Mouse (Mus musculus): ENCODE results near the gene Grip1.

Gene Grip1

DNA sequence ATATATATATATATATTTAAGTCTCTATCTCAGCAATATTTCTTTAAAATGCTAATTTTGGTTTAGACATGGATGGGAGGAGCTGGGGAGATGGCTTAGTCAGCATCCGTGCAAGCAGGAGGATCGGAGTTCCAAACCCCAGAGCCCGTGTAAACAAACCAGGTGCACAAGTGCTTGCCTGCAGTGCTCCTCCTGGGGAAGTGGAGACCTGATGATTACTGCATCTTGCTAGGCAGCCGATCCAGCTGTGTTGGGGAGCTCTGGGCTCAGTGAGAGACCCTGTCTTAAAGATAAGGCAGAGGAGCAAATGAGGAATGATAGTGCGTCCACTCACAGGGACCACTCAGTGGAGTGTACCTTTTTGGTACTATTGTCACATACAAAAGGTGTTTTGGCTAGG lies 3.5 kb downstream of the Grip1 start:
- intact Hi-C loops (cut with DNase I) = no loop called here

DNA sequence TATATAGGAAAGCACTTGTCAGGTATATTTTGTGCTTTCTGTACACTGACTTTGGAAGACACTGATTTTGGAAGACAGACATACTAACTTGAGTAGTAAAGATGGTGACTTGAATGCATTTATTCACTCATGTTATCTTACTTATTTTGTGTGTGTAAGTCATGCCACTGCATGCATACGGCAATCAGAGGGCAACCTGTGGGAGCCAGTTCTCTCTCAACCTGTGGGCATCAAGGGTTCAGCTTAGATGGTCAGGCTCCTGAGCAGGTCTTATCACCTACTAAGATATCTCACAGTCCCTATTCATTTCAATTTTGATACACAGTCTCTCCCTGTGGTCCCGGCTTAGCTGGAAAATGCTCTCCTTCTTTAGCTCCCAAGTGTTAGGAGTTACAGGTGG lies 5.4 kb downstream of the Grip1 start:
- intact Hi-C loops (cut with DNase I) = no loop called here

DNA sequence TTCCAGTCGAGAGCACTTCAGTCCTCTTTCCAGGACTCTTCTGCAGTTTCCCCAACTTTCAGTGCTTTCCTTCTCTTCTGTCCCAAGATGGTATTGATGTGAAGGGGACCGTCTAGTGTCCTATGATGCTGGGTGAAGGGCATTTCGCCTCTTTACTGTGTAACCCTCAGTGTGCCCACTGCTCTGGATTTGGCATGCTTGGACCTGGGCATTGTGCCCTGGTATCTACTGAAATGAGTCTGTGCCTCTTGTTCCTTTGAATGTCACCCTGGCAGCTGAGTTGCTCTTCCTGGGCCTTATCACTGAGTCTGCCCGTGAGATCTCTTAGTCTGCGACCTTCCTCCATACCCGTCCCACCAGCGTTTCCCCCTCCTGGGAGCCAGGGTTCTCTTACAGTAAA lies 9.7 kb downstream of the Grip1 start:
- intact Hi-C loops (cut with DNase I) = no loop called here

- intact Hi-C loops (cut with DNase I) = no loop called here
Observed at GRCm38 (mm10) chr10:119463793-119464192, 10.2 kb downstream of the Grip1 start.

GRCm38 (mm10) chr10:119467976-119468375 lies 14.3 kb downstream of the Grip1 start:
- intact Hi-C loops (cut with DNase I) = no loop called here

DNA sequence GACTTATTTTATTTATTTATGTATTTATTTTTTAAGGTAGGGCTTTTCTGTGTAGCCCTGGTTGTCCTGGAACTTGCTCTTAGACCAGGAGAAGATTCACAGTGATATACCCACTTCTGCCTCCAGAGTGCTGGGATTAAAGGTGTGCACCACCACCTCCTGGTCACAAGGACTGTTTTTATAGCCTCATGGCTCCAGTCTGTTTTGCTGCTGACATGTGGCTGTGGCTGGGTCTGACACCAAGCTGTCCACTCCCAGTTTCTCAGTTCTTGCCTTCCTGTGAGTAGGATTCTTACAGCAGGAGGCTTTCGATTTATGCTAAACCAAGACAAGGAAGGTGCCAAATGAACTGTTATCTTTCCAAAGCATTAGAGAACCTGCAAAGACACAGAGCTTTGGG lies 16.5 kb downstream of the Grip1 start:
- intact Hi-C loops (cut with DNase I) = no loop called here

DNA sequence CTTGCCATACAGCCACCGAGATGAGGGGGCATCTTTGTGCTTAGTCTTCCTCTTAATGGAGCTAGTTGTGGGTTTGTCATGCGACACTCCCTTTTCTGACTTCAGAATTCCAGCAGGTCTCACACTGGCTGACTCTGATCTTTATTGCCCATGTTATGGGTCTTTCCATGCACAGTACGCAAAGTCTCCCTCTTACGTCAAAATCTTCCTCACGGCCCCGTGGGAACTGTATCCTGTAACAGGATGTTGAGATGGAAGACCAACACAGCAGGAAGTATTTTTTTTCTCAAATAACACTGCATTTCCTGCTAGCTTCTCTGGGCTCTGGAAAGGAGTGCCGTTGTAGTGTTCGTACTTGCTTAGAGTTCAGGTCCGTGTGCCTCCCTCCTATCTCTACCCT lies 21.5 kb downstream of the Grip1 start:
- intact Hi-C loops (cut with DNase I) = no loop called here

- intact Hi-C loops (cut with DNase I) = no loop called here
Observed at GRCm38 (mm10) chr10:119477661-119478060, 24.0 kb downstream of the Grip1 start.

DNA sequence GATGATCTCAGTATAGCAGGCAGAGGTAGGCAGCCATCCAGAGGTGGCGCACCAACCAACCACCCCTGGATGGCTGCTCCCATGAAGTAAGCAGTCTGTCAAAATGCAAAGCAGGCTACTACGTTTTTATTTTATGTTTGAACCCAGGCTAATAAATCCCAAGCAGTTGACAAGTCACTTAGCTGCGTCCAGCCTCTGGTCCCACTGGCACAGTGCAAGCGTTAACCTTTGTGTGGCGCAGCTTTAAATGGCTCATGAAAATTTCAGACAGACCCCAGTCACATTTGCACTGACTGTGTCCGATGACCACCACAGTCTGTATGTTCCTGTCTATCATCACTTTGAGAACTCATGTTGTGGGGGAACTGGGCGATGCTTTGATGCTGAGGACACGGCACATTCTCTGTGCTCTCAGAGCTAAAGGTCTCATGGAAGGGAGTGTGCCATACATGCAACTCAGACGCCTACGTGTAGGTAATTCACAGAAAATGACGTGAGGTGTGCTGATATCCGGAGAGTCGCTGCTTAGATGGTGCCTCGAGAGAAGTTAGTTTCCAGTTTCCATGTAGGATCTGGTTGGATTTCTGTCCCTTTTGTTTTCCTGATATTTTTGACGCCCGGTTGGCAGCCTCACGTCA lies 29.6 kb downstream of the Grip1 start:
- intact Hi-C loops (cut with DNase I) = no loop called here

DNA sequence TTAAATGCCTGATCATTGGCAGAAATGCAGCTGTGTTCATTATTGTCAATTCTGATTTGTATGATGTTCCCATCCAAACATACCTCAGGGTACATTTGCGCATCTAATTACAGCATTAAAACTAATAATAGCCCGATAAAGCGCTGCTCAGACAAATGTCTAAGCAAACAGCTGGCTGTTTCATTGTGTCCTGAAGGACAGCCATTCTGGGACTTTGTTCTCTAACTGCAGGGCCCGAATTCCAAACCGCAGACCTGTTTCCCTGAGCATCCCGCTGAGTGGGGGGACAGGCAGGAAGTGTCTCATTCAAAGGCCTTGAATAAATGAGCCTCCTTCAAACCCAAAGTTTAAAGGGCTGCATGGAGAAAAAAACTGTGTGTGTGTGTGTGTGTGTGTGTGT lies 30.1 kb downstream of the Grip1 start:
- intact Hi-C loops (cut with DNase I) = no loop called here

GRCm38 (mm10) chr10:119486936-119487335 lies 33.3 kb downstream of the Grip1 start:
- intact Hi-C loops (cut with DNase I) = no loop called here

GRCm38 (mm10) chr10:119490831-119491230 lies 37.2 kb downstream of the Grip1 start:
- intact Hi-C loops (cut with DNase I) = no loop called here

GRCm38 (mm10) chr10:119495317-119495716 lies 41.7 kb downstream of the Grip1 start:
- intact Hi-C loops (cut with DNase I) = no loop called here

- intact Hi-C loops (cut with DNase I) = no loop called here
Observed at GRCm38 (mm10) chr10:119496221-119496620, 42.6 kb downstream of the Grip1 start.

- intact Hi-C loops (cut with DNase I) = no loop called here
Observed at GRCm38 (mm10) chr10:119521686-119522085, 68.1 kb downstream of the Grip1 start.

DNA sequence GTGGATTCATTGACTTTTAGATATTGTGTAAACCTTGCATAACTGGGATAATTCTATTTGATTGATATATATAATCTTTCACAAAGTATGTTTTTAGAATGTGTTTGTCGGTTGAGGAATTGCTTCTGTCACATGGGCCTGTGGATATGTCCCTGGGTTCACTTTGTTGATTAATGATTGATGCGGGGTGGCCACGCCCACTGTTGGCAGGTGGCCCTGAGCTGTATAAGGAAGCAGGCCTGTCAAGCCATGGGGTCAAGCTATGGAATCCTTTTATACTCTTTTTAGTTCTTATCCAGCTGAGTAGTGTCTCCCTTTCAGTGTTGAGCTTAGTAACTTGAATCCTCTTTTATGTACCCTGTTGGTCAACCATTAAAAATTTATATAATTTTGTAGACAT lies 72.1 kb downstream of the Grip1 start:
- intact Hi-C loops (cut with DNase I) = no loop called here

DNA sequence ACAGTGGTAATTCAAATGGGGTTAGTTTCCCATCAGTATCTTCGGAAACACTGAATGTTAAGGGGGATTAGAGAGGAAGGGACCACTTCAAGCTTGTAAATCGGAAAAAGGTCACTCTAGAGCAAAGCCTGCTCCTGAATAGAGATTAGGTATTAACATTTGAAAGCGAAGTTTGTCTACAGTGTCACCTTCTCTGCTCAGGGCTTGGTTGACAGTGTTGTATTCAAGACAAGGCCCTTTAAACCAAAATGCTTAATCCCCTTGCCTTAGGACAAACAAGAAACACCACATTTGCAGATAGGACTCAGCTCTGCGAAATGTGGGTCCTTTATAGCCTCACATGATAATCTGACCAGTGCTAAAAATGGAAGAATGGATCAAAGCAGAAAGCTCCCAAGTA lies 81.2 kb downstream of the Grip1 start:
- intact Hi-C loops (cut with DNase I) = no loop called here

GRCm38 (mm10) chr10:119541655-119542054 lies 88.0 kb downstream of the Grip1 start:
- intact Hi-C loops (cut with DNase I) = no loop called here

- intact Hi-C loops (cut with DNase I) = no loop called here
Observed at GRCm38 (mm10) chr10:119543771-119544170, 90.1 kb downstream of the Grip1 start.

- intact Hi-C loops (cut with DNase I) = no loop called here
Observed at GRCm38 (mm10) chr10:119544743-119545142, 91.1 kb downstream of the Grip1 start.

GRCm38 (mm10) chr10:119547875-119548274 lies 94.2 kb downstream of the Grip1 start:
- intact Hi-C loops (cut with DNase I) = no loop called here

- intact Hi-C loops (cut with DNase I) = no loop called here
Observed at GRCm38 (mm10) chr10:119548774-119549173, 95.1 kb downstream of the Grip1 start.

GRCm38 (mm10) chr10:119550630-119551029 lies 97.0 kb downstream of the Grip1 start:
- intact Hi-C loops (cut with DNase I) = no loop called here

DNA sequence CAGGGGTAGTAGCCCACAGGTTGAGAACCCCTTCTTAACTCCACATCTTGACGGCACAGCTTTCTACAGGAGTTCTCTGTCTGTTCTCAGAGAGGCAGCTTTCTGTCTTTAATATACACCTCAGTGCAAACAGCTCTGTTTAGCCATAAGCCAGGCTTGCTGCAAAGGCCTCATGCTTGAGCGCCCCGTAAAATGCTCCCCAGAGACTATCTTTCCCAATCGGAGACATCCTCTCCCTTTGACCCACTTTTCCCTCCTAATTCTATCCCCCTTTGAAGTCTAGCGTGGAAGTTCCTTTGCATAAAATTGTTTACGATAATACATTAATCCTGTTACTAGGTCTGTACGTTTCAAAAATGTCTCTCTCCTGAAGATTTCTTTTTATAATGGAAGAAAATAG lies 102.7 kb downstream of the Grip1 start:
- intact Hi-C loops (cut with DNase I) = no loop called here

All from adrenal gland (tissue).